Mouse (Mus musculus) spleen, adult 12 weeks (tissue): ENCODE results near the gene Mc3r.
A peak's percentile ranks its signal among the peaks of the same experiment; 100 is the strongest.

ENCODE experiments used
- DNase-seq: peaks from one replicate; pipeline ENCODE4 v3.0.0; 2022; ENCODE audit warnings: low spot score

Gene Mc3r

DNA sequence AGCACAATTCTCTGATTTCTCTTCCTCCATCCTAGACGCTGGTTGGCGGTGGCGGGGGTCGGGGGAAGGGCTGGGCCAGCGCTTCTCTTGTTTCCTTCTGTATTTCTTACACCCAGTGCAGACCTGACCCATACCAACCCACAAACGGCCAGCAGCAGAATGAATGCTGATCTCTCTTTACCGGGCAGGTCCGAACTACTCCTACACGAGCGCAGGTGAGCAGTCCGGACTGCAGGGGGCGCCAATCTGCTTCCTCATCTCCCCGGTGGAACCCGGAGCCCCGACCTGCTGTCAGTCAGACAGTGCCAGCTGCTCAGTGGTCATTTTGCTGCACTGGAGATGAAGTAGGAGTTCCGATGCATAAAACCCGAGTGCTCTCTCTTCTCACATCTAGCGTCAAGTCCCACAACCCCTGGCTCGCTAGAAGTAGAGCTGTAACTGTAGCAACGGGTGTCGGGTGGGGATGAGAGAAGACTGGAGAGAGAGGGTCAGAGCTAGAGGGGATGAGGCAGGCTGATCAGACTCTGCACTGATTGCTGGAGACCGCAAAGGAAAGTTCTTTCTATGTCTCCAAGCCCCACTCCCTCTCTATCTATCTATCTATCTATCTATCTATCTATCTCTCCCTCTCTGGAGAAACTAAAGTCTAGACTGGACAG is at the start of gene Mc3r:
Gene Mc3r (plus strand): TSS at position 387 of the 659 bp plus-strand sequence.
- DNase-seq, result no peak

DNA sequence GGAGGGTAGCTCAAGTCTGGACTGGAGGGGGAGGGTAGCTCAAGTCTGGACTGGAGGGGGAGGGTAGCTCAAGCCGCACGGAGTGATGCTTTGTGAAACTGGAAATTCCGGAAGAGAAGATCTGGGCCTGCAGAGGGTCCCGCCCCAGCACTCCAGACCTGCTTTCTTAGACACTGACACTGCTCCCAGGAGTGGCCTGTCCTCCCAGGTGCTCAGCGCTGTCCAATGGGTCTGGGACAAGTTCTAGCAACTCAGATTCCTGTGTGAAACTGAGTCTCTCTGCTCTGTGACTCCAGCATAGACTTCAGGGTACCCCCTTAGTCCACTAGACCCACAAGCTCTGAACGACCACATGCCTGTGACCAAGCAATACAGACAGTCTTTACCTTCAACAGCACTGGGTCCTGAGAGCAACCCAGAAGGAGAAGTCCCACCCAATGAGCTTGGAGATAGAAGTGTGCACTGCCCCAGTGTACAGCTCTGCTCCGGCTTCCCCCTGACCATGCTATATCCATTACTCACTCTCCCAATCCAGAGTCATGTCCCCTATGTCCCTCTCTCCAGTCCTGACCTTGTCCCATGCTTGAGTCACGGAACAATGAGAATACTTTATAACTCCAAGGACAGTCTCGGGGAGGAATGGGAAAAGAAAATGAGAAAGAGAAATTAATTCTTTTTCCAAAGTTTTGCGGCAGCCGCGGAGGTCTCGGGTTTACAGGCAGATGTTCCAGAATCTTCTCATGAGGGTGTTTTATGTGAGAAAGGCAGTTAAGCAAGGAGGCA is 46.1 kb upstream of the Mc3r start:
- DNase-seq, result no peak

- no peak for DNase-seq
These were observed 41.3 kb upstream of the Mc3r start for GRCm38 (mm10) chr2:172207003-172207402.

GRCm38 (mm10) chr2:172213480-172213879 is 34.8 kb upstream of the Mc3r start:
- no peak for DNase-seq

- no peak for DNase-seq
These were observed 34.0 kb upstream of the Mc3r start for GRCm38 (mm10) chr2:172214336-172214735.

- DNase-seq, result no peak
These were observed 32.7 kb upstream of the Mc3r start for GRCm38 (mm10) chr2:172215508-172216162.

DNA sequence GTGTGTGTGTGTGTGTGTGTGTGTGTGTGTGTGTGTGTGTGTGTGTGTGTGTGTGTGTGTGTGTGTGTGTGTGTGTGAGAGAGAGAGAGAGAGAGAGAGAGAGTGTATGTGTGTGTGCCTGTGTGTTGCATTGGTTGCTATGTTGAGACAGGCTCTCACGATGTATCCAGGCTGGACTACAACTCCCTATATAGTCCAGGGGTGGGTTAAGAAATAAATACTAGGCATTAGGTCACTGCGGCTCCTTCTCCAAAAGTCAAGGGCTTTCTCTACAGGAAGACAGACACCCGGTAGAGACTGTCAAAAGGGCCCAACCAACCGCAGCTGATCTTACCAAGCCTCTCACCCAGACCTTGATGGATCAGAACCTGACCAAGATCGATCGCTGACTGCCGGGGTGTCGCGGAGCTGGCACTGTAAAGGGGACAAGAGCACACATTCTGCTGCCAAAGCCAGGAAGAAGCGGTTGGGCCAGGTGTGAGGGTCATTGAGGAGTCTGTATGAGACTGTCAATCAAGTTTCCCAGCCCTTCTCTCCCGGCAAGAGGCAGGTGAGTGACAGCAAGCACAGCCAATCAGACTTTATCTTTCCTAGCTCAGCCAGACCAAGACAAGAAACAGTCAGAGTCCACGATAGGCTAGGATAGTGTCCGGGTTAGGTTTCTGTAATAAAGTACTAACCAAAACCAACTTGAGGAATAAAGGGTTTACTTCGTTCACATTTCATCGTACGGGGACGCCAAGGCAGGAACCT is 32.0 kb upstream of the Mc3r start:
- DNase-seq, result no peak

DNA sequence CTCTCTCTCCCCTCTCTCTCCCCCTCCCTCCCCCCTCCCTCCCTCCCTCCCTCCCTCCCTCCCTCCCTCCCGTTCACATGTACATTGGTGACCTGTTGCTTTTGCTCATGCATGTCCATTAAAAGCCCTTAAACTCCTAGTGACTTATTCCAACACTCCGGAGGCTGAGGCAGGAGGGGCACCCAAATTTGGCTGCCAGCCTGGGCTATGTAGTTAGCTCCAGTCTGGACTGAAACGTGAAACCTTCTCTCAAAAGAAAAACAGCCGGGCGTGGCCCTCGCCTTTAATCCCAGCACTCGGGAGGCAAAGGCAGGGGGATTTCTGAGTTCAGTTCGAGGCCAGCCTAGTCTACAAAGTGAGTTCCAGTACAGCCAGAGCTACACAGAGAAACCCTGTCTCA is 30.4 kb upstream of the Mc3r start:
- no peak for DNase-seq

GRCm38 (mm10) chr2:172219186-172219585 is 29.1 kb upstream of the Mc3r start:
- no peak for DNase-seq

GRCm38 (mm10) chr2:172221656-172222393 is 26.5 kb upstream of the Mc3r start:
- peak; percentile 19 for DNase-seq

DNA sequence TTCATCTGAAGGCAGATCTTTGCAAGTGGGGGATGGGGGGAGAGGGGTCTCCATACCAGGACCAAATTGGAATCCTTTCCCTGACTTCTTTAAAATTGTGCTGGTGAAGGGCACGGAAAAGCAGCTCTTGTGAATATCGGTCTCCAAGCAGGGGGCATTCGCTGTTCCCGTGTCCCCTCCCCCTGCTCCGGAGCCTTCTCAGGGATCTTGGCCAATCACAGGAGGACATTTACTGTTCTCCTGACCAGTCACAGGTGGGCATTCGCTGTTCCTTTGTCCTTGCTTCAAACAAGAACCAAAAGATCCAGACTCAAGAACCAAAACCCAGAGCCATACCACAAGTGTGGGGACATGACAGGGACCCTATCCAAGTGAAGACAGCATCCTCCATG is 25.9 kb upstream of the Mc3r start:
- DNase-seq, result no peak

GRCm38 (mm10) chr2:172222891-172223290 is 25.4 kb upstream of the Mc3r start:
- no peak for DNase-seq

DNA sequence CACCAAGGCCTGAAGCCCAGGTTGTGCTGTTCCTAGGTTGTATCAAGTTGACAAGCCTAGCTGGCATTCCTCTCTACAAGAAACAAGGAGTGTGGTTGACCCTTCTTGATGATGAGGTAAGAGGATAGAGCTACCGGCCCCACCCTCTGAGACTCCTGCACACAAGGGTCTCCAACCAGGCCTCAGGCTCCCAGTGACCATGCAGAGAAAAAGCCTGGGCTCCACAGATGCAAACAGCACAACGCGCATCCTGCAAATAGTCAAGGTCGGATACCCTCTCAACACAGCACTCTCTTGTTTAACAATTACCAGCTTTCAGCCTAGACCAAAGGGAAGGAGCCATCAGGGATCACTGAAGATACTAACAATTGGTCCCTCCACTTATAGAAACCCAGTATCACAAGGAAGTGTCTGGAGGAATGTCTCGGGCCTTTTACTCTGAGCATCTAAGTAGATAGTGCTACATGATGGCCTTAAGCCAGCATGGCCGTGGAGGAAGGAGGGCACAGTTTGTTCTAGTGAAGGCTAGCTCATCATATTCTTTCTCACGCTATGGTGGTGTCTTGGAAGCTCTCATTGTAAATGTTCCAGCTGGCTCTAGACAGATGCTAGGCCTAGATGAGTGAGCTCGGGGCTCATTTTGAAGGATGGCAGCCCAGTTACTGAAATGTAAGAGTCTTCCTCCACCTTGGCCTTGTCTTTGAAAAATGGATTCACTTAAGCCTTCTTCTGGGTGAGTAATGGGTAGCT is 24.7 kb upstream of the Mc3r start:
- DNase-seq, result no peak

- no peak for DNase-seq
These were observed 21.3 kb upstream of the Mc3r start for GRCm38 (mm10) chr2:172226945-172227344.

- DNase-seq, result no peak
These were observed 20.5 kb upstream of the Mc3r start for GRCm38 (mm10) chr2:172227808-172228207.

DNA sequence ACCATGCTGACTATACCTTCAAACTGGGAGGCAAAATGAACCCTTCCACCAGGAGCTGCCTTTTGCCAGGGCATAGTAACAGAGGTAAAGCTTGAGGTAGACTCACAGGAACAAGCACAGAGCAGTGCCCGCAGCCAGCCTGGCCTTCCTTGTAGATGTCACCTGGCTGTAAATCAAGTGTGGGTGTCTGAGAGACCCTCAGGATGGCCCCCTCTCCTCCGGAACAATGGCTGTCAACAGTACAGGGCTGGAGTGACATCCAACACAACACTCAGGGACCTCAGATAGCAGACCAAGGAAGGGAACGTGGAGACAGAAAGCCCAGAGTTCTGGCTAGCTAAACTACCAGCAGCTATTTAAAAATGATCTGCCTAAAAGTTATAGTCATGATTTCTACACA is 19.1 kb upstream of the Mc3r start:
- no peak for DNase-seq

GRCm38 (mm10) chr2:172230126-172230525 is 18.2 kb upstream of the Mc3r start:
- DNase-seq, result no peak

DNA sequence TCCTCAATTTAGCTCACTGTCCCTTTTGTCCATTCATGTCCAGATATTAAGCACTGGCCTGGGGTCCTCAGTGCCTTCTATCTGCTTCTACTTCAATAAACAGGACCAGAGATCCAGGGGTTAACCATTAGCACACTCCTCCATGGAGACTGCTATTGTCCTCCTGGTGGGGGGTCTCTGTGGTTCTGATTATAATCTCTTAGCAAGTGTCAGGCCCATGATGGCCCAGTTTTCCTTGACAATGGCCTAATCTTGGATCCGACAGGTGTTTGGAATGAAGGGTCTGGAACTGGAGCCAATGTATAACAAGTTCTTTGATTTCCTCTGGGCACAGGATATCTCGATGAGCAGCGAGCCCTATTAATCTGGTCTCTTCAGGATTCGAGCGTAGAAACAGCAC is 10.1 kb upstream of the Mc3r start:
- DNase-seq, result no peak

GRCm38 (mm10) chr2:172241031-172241430 is 7.3 kb upstream of the Mc3r start:
- no peak for DNase-seq

DNA sequence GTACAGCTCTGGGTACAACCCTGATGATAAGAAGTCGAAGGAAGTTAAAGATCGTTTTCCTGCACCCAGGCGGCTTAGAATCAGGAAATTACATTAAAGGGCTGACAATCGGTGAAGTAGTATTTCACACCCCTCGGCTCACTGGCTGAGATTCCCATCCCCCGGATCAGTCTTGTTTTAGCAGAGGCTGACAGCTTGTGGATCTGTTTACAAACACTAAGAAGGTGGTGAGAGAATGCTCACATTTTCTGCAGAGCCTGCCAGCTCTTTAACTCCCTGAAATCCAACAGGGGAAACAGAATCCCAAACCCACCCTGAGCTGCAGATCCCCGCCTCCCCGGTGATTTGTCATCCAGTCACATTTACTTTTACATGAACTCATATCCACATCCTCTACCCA is 2.8 kb upstream of the Mc3r start:
- DNase-seq, result no peak

- no peak for DNase-seq
These were observed 1.0 kb downstream of the Mc3r start for GRCm38 (mm10) chr2:172249336-172249735.
